ENCODE assay signal across 8 mouse cellular contexts in genomic region chr1:177322745-177323299, GRCm38 (mm10).
DNase-seq lines count a peak whose midpoint lies in the region; ATAC-seq and TF ChIP-seq lines count a peak whose summit lies in the region.

No protein-coding gene starts in this region.

- no peak for TF ChIP-seq POLR2A in bone marrow, adult 2 months (IDR thresholded peaks at IDR 0.05; ENCODE audit: borderline replicate concordance, control insufficient read depth, low read depth, low read length)

- no peaks in the 10 kb centered on the region for H3K4me1 ChIP-seq in kidney, embryonic 14.5 days (ENCODE audit: control insufficient read depth, insufficient read depth, low read length)
- no peaks in the 10 kb centered on the region for H3K4me1 ChIP-seq in bone marrow, adult 2 months (ENCODE audit: control insufficient read depth, insufficient read depth, low read length)
- peaks cover 14% of the 10 kb centered on the region; the same call in 1 of the 2 replicates for H3K4me1 ChIP-seq in embryonic facial prominence, embryonic 15.5 days
- peaks cover 4% of the 10 kb centered on the region for H3K4me1 ChIP-seq in intestine, embryonic 16.5 days (ENCODE audit: control insufficient read depth, insufficient read depth, low read length)

- H3K9me3 ChIP-seq in kidney, embryonic 14.5 days (ENCODE audit: control insufficient read depth, low read length): no peaks in the 10 kb centered on the region
- no peaks in the 10 kb centered on the region for H3K9me3 ChIP-seq in embryonic facial prominence, embryonic 15.5 days (replicated peaks)
- no peaks in the 10 kb centered on the region for H3K9me3 ChIP-seq in intestine, embryonic 16.5 days (ENCODE audit: control insufficient read depth, low read length)

- H3K36me3 ChIP-seq in kidney, embryonic 14.5 days (ENCODE audit: control insufficient read depth, insufficient read depth, low read length): no peaks in the 10 kb centered on the region
- H3K36me3 ChIP-seq in embryonic facial prominence, embryonic 15.5 days: no peaks in the 10 kb centered on the region
- H3K36me3 ChIP-seq in intestine, embryonic 16.5 days (ENCODE audit: control insufficient read depth, insufficient read depth, low read length): no peaks in the 10 kb centered on the region

- H3K27ac ChIP-seq in kidney, embryonic 14.5 days (ENCODE audit: low read depth, low read length): no peak overlapping the region
- no peak overlapping the region for H3K27ac ChIP-seq in bone marrow, adult 2 months (ENCODE audit: control insufficient read depth, insufficient read depth, low read depth, low read length, poor library complexity)
- no peak overlapping the region for H3K27ac ChIP-seq in embryonic facial prominence, embryonic 15.5 days (replicated peaks)
- H3K27ac ChIP-seq in intestine, embryonic 16.5 days (ENCODE audit: low read length): no peak overlapping the region

- H3K9ac ChIP-seq in kidney, embryonic 14.5 days (ENCODE audit: low read depth, low read length): peak overlapping the region; percentile 51
- peak overlapping the region; percentile 18; the same call in 1 of the 2 replicates for H3K9ac ChIP-seq in embryonic facial prominence, embryonic 15.5 days
- peak overlapping the region; percentile 40; the same call in 1 of the 2 replicates for H3K9ac ChIP-seq in intestine, embryonic 16.5 days (ENCODE audit: low read depth, low read length)

- peak overlapping the region; percentile 46 for H3K4me3 ChIP-seq in kidney, embryonic 14.5 days (ENCODE audit: low read length)
- H3K4me3 ChIP-seq in bone marrow, adult 2 months (replicated peaks; ENCODE audit: control insufficient read depth, low read depth, low read length): peak overlapping the region; percentile 35
- H3K4me3 ChIP-seq in embryonic facial prominence, embryonic 15.5 days (replicated peaks): peak overlapping the region; percentile 48
- peak overlapping the region; percentile 49 for H3K4me3 ChIP-seq in intestine, embryonic 16.5 days (ENCODE audit: low read length)

- no peak for TF ChIP-seq CTCF in bone marrow, adult 2 months (IDR thresholded peaks at IDR 0.05; ENCODE audit: control insufficient read depth, insufficient read depth, low read length)

- peak; percentile 65 for ATAC-seq in kidney, embryonic 14.5 days (ENCODE audit: low FRiP score, low TSS enrichment)
- ATAC-seq in embryonic facial prominence, embryonic 15.5 days (ENCODE audit: insufficient number of reproducible peaks, low FRiP score, low TSS enrichment, low read depth): peak; percentile 69
- no peak for ATAC-seq in intestine, embryonic 16.5 days
- ATAC-seq in megakaryocyte, adult 5-6 weeks (ENCODE audit: poor library complexity, severe bottlenecking): peak; percentile 52

- no peaks in the 10 kb centered on the region for H3K27me3 ChIP-seq in kidney, embryonic 14.5 days (ENCODE audit: control insufficient read depth, insufficient read depth, low read length)
- H3K27me3 ChIP-seq in embryonic facial prominence, embryonic 15.5 days: no peaks in the 10 kb centered on the region
- 0 out of 2 replicates have a peak, but pooled peaks cover 5% of the 10 kb centered on the region for H3K27me3 ChIP-seq in intestine, embryonic 16.5 days (replicated peaks; ENCODE audit: control insufficient read depth, insufficient read depth, low read length)

- peak overlapping the region; percentile 85 for H3K4me2 ChIP-seq in kidney, embryonic 14.5 days (replicated peaks; ENCODE audit: low read depth, low read length)
- H3K4me2 ChIP-seq in embryonic facial prominence, embryonic 15.5 days (replicated peaks): peak overlapping the region; percentile 89
- peak overlapping the region; percentile 93 for H3K4me2 ChIP-seq in intestine, embryonic 16.5 days (ENCODE audit: low read depth, low read length)

- DNase-seq in kidney, adult 11 months: no peak
- DNase-seq in right cerebral cortex, postnatal 25 days: peak; percentile 47
- DNase-seq in T-cell, adult 2 months (ENCODE audit: low spot score): no peak

- under 1% methylated on average over 40 of the region's 40 CpGs for WGBS in kidney, embryonic 14.5 days
- WGBS in bone marrow, adult 2 months: 5% methylated on average over 40 of the region's 40 CpGs
- WGBS in embryonic facial prominence, embryonic 15.5 days: under 1% methylated on average over 40 of the region's 40 CpGs
- WGBS in intestine, embryonic 16.5 days: under 1% methylated on average over 40 of the region's 40 CpGs
